Mouse (Mus musculus) layer of hippocampus, adult 9-10 months (tissue): ENCODE measurements around the gene Cep131.

Source experiments
- DNase-seq: peaks from one replicate; pipeline ENCODE4 v3.0.0; 2022; ENCODE audit warnings: low spot score

Cep131 gene

DNA sequence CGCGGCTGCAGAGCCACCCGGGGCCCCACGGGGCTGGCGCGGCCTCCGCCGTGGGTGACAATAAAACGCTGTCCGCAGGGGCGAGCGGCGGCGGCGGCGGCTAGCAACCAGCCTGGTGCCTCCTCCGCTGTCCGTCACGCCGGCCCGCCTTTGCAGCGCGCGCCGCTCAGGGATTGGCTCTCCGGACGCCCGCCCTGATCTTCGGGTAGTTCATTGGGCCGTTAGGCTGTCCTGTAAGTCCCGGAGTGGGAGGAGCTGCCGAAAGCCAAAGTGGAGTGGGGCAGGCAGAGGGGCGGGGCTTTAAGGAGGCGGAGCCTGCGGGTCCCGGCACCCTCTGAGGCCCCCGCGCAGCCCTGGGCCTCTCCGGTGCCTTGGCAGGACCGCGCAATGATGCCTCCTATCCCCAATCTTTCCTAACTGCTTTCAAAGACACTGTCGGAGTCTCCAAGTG, at the start of gene Cep131:
Gene Cep131, minus strand, starts transcription at position 126 of the 451 bp plus-strand sequence.
- DNase-seq = peak; percentile 94

DNA sequence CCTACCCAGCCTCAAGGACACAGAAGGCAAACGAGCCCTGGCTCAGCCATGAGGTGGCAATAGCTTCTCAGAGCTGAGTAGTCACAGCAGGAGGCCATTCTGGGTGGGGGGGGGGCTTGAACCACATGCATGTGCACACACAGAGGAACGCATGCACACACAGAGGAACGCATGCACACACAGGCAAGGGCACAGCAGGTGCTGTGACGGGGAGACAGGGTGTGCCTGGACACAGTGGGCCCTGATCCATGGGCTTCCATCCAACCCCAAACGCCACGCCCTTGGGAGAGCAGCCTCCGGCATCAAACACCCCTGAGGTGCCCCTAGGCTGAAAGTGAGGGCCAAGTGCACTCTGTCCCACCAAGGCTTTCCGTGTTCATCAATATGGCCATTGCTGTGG, 49.6 kb upstream of the Cep131 start:
- no peak for DNase-seq

- DNase-seq = no peak
Measured at GRCm38 (mm10) chr11:120134847-120135530, 48.4 kb upstream of the Cep131 start.

DNA sequence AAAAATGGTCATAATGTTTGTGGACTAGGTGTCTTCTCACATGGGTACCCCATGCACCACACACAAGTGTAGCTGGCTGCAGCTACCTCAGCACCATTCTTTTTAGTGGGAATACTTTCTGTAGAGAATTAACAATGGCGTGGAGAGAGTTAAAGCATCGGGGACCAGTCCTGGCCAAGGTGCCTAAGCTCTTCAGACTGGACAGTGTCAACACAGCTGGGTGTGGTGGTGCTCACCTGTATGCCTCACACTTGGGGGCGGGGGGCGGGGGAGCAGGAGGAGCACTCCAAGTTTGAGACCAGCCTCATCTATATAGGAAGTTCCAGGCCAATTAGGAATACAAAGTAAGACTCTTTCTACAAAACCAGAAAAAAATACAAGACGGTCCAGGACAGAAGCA, 47.5 kb upstream of the Cep131 start:
- DNase-seq = no peak

DNA sequence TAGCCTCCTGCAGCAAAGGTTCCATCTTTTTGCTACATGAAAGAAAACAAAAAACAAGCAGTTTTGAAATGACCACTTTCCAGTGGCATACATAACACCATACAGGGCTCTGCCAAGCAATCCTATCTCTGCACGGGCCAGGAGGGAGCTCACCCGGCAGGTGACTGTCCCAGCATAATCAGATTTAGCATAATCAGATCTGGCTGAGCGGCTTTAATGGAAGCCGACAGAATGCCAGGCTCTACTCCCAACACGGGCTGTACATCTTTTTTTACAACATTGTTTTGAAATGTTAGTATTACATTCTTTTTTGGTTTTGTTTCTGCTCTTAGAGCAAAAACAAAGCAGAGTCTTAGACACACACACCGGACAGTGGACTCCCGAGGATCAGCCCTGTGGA, 42.7 kb upstream of the Cep131 start:
- DNase-seq = no peak

GRCm38 (mm10) chr11:120126845-120127244, 40.2 kb upstream of the Cep131 start:
- DNase-seq = no peak

GRCm38 (mm10) chr11:120122126-120122525, 35.5 kb upstream of the Cep131 start:
- no peak for DNase-seq

- DNase-seq = peak; percentile 63
Measured at GRCm38 (mm10) chr11:120120642-120121420, 34.2 kb upstream of the Cep131 start.

DNA sequence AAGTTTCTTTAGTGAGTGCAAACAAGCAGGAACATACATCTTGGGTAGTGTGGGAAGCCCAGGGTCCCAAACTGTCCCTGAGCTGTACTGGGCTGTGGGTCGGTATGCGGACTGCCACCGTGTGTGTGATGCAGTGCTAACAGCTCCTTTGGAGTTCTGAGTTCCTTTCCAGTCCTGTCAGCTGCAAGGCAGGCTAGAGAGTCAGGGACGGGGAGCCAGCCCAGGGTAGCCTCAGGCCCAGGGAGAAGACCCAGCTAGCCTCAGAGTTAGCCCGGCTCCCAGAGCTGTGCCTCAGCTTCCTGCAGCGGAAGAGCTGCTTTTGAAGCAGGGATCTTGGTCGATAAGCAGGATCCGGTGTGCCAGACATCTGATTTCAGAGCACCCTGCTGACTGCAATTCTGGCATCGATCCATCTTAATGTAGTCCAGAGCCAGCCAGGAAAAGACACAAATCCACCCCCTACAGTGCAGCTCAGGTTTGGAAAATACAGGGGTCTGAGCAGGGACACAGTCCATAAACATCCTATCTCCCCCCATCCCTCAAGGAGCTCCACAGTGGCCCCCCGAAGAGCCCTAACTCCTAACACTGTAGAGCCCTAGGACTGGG, 33.4 kb upstream of the Cep131 start:
- no peak for DNase-seq

- DNase-seq = no peak
Measured at GRCm38 (mm10) chr11:120119108-120119507, 32.5 kb upstream of the Cep131 start.

DNA sequence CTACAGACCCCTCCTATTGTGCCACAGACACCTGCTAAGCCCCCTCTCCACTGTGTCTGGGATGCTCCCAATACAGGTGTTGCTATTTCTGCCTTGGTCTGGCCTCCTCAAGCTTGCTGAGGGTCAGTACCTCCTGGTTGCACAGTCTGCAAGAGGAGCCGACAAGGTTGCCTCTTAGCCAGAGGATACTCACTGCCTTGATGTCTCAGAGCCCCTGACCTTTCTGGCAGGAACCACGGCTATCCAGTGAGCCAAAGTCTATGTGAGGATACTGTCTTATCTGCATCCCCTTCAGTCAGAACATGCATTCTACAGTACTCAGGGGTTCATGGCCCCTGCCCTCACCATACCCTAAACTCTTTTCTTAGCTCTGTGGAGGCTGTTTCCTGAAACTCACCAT, 31.0 kb upstream of the Cep131 start:
- DNase-seq = no peak

GRCm38 (mm10) chr11:120114488-120115215, 28.0 kb upstream of the Cep131 start:
- DNase-seq = no peak

DNA sequence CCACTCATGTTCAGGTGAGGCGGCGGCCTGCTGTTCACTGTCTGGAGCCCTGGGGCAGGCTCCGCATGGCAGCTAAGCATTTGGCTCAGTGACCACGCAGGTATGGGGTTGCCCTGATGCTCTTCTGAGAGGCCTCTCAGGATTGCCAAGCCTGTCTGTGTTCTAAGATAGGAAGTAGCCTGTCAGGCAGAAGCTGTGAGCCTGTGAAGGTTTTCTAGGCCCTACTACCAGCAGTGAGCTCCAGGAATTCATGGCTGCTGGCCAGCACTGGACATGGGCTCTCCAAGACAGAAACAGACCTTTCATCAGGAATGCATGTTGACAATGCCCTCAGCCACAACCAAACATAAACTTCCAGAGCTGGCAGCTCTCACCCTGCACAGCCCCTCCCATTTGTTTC, 25.5 kb upstream of the Cep131 start:
- no peak for DNase-seq

GRCm38 (mm10) chr11:120111033-120111432, 24.4 kb upstream of the Cep131 start:
- DNase-seq = no peak

- no peak for DNase-seq
Measured at GRCm38 (mm10) chr11:120110554-120110953, 23.9 kb upstream of the Cep131 start.

- no peak for DNase-seq
Measured at GRCm38 (mm10) chr11:120109558-120110210, 23.1 kb upstream of the Cep131 start.

GRCm38 (mm10) chr11:120107796-120108195, 21.2 kb upstream of the Cep131 start:
- no peak for DNase-seq

- DNase-seq = no peak
Measured at GRCm38 (mm10) chr11:120107026-120107425, 20.4 kb upstream of the Cep131 start.

DNA sequence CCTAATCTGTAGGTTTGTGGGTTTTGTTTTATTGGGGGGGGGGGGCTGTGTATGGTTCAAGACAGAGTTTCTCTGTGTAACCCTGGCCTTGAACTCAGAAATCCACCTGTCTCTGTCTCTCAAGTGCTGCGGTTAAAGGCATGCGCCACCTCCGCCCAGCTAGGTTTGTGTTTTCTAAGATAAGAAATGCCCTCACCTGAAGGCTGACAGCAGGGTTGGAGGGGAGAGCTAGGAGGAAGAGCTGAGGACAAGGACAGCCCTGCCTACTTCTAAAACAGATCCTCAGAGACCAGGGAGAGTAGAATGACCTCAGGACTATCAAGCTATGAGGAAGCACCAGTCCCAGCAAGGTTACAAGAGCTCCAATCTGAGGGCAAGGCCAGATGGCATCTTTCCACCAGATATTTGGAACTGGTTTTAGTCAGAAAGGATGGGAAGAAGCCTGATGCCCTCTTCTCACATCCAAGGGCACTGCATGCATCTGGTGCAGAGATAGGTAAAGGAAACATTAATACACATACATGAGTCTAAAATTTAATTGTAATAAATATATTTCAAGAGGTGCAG, 16.9 kb upstream of the Cep131 start:
- no peak for DNase-seq

- peak; percentile 66 for DNase-seq
Measured at GRCm38 (mm10) chr11:120101036-120101435, 14.4 kb upstream of the Cep131 start.
